Comparison of ENCODE assay signal across 9 mouse cellular contexts in the genomic region with DNA sequence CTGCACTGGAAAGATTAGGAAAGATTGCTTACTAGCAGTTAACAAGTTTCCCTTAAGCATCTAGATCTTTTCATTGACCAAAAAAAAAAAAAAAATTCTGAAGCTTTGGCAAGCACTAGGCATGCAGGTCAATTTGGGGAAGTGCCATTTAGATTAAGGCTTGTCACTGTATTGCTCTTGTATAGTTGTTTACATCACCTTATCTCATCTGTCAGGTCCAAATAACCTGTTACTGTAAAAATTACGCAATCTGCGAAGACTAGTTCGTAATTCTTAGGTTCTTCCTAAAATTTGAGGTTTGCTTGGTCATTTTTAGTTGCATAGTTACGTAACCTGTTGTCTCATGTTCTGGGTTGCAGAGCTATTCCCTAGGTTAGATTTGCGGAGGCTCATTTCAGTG. TPM values are rescaled to one million over a fixed set of nuclear protein-coding genes. Genes with fewer than 3 reads are reported as not detected.
A peak's percentile ranks its signal among the peaks of the same experiment; 100 is the strongest.
DNase-seq lines count a peak whose midpoint lies in the region; ATAC-seq and TF ChIP-seq lines count a peak whose summit lies in the region.
"Had no signal": no experiment of that assay in that cellular context is flagged by ENCODE, and none has a peak within 500 bp of the region (broad histone marks: within the 10 kb centered on the region; RNA-seq: fewer than 3 reads in every experiment).

No protein-coding gene starts in this region.

- H3K4me1 ChIP-seq in heart, embryonic 16.5 days (ENCODE audit: control insufficient read depth, insufficient read depth, low read length), result peaks cover 15% of the 10 kb centered on the region
- peaks cover 36% of the 10 kb centered on the region for H3K4me1 ChIP-seq in bone marrow macrophage, adult 2 months (ENCODE audit: control insufficient read depth, insufficient read depth, low read length)
- H3K4me1 ChIP-seq in hindbrain, embryonic 11.5 days (replicated peaks; ENCODE audit: control insufficient read depth, insufficient read depth, low read length), result 0 out of 2 replicates have a peak, but pooled peaks cover 4% of the 10 kb centered on the region

- no peak overlapping the region for H3K9ac ChIP-seq in heart, embryonic 16.5 days (ENCODE audit: low read length)
- H3K9ac ChIP-seq in hindbrain, embryonic 11.5 days (ENCODE audit: low read depth, low read length), result no peak overlapping the region

- H3K4me3 ChIP-seq in heart, embryonic 16.5 days (ENCODE audit: low read length), result no peak overlapping the region
- H3K4me3 ChIP-seq in bone marrow macrophage, adult 2 months (ENCODE audit: insufficient read depth, low read length), result peak overlapping the region; percentile 26
- H3K4me3 ChIP-seq in hindbrain, embryonic 11.5 days (ENCODE audit: low read depth, low read length), result 0 out of 2 replicates have a peak overlapping the region, but pooled peaks have one; percentile 72
- H3K4me3 ChIP-seq: gastrocnemius, adult 2 months had no signal

- no peak for TF ChIP-seq POLR2A in bone marrow macrophage, adult 2 months (IDR thresholded peaks at IDR 0.05; ENCODE audit: borderline replicate concordance, low read depth, low read length)

- no peak for DNase-seq in heart, postnatal 36 days
- no peak for DNase-seq in hindbrain, embryonic 11.5 days (ENCODE audit: low spot score)
- no peak for DNase-seq in spleen, adult 18-20 months
- no peak for DNase-seq in left cerebral cortex, postnatal 10 days (ENCODE audit: extremely low spot score in 1 of 2, low spot score in 2 of 2)
- DNase-seq in right cerebral cortex, postnatal 10 days (ENCODE audit: low spot score in 2 of 2), result no peak
- DNase-seq: gastrocnemius, adult 2 months had no signal

- no peaks in the 10 kb centered on the region for H3K9me3 ChIP-seq in heart, embryonic 16.5 days (replicated peaks; ENCODE audit: control insufficient read depth, low read length)
- H3K9me3 ChIP-seq in hindbrain, embryonic 11.5 days (ENCODE audit: control insufficient read depth, low read length), result no peaks in the 10 kb centered on the region

- no peak for ATAC-seq in heart, embryonic 16.5 days (replicated peaks; ENCODE audit: extremely low read depth, insufficient read depth, low FRiP score)
- no peak for ATAC-seq in hindbrain, embryonic 11.5 days (ENCODE audit: low FRiP score)
- peak; percentile 19; the same call in 1 of the 2 replicates for ATAC-seq in megakaryocyte-erythroid progenitor cell, adult 5-6 weeks (replicated peaks; ENCODE audit: low FRiP score, low TSS enrichment, poor library complexity, severe bottlenecking)

- TF ChIP-seq CTCF in bone marrow macrophage, adult 2 months (IDR thresholded peaks at IDR 0.05; ENCODE audit: low read depth, low read length), result no peak

- intact Hi-C loops in heart, postnatal 36 days (cut with DNase I), result loop anchor here (5.0 kb wide), 1 partner anchor 90 kb away; a partner anchor contains a TSS
- intact Hi-C loops in left cerebral cortex, postnatal 10 days (cut with DNase I), result loop anchor here (5.0 kb wide), 1 partner anchor 90 kb away; a partner anchor contains a TSS

- peaks cover 8% of the 10 kb centered on the region for H3K36me3 ChIP-seq in heart, embryonic 16.5 days (ENCODE audit: control insufficient read depth, insufficient read depth)
- H3K36me3 ChIP-seq in hindbrain, embryonic 11.5 days (ENCODE audit: control insufficient read depth, insufficient read depth, low read length), result peaks cover under 1% of the 10 kb centered on the region; the same call in 1 of the 2 replicates

- no peak overlapping the region for H3K27ac ChIP-seq in heart, embryonic 16.5 days (ENCODE audit: low read length)
- peak overlapping the region; percentile 37 for H3K27ac ChIP-seq in bone marrow macrophage, adult 2 months (ENCODE audit: insufficient read depth, low read depth, low read length)
- H3K27ac ChIP-seq in hindbrain, embryonic 11.5 days (ENCODE audit: low read depth, low read length), result no peak overlapping the region
- H3K27ac ChIP-seq: gastrocnemius, adult 2 months had no signal

- WGBS in heart, embryonic 16.5 days, result 86% methylated on average over 5 of the region's 5 CpGs
- 95% methylated on average over 5 of the region's 5 CpGs for WGBS in hindbrain, embryonic 11.5 days

- no peaks in the 10 kb centered on the region for H3K27me3 ChIP-seq in heart, embryonic 16.5 days (ENCODE audit: control insufficient read depth, insufficient read depth, low read length)
- H3K27me3 ChIP-seq in hindbrain, embryonic 11.5 days (ENCODE audit: control insufficient read depth, insufficient read depth, low read length), result no peaks in the 10 kb centered on the region

- peak overlapping the region; percentile 70; the same call in 1 of the 2 replicates for H3K4me2 ChIP-seq in heart, embryonic 16.5 days (ENCODE audit: low read depth, low read length)
- peak overlapping the region; percentile 3; the same call in 1 of the 2 replicates for H3K4me2 ChIP-seq in hindbrain, embryonic 11.5 days (replicated peaks; ENCODE audit: low read depth, low read length)

RNA-seq across cellular contexts. Expression of a gene that starts 2.1 kb away (rescaled TPM):
- polyA plus RNA-seq in heart, embryonic 16.5 days (2015; fragmentation: Nextera tagmentation; extraction: Ambion mirVana), result 30.5 and 44.5 TPM in 2 replicates
- total RNA-seq in heart, postnatal 36 days (2021), result 1 to 10 TPM; 2.8 to 3.3 TPM
- 100 and 105 TPM in 2 replicates for polyA plus RNA-seq in bone marrow macrophage, adult 2 months (2012; ENCODE audit: insufficient read depth, insufficient read length, missing spikeins)
- 107 and 121 TPM in 2 replicates for polyA plus RNA-seq in hindbrain, embryonic 11.5 days (2014; fragmentation: Nextera tagmentation; extraction: Ambion mirVana)
- total RNA-seq in megakaryocyte-erythroid progenitor cell, adult 5-6 weeks (2014; fragmentation: Nextera tagmentation), result 65.7 and 85.7 TPM in 2 replicates
- 36.8 and 43.3 TPM in 2 replicates for total RNA-seq in megakaryocyte-erythroid progenitor cell, adult 5-6 weeks (2017)
- 10 to 100 TPM; 19.5 to 20.3 TPM for total RNA-seq in left cerebral cortex, postnatal 10 days (2021)

RNA-seq across cellular contexts. Expression of a gene that starts 46.2 kb away (rescaled TPM):
- 15.4 and 17.5 TPM in 2 replicates for polyA plus RNA-seq in heart, embryonic 16.5 days (2015; fragmentation: Nextera tagmentation; extraction: Ambion mirVana)
- total RNA-seq in heart, postnatal 36 days (2021), result 10 to 100 TPM; 24.0 to 26.8 TPM
- polyA plus RNA-seq in bone marrow macrophage, adult 2 months (2012; ENCODE audit: insufficient read depth, insufficient read length, missing spikeins), result 24.1 and 24.8 TPM in 2 replicates
- polyA plus RNA-seq in hindbrain, embryonic 11.5 days (2014; fragmentation: Nextera tagmentation; extraction: Ambion mirVana), result 17.0 and 20.1 TPM in 2 replicates
- total RNA-seq in megakaryocyte-erythroid progenitor cell, adult 5-6 weeks (2014; fragmentation: Nextera tagmentation), result 31.0 and 39.9 TPM in 2 replicates
- total RNA-seq in megakaryocyte-erythroid progenitor cell, adult 5-6 weeks (2017), result 13.3 and 19.1 TPM in 2 replicates
- total RNA-seq in left cerebral cortex, postnatal 10 days (2021), result 10 to 100 TPM; 32.3 to 35.2 TPM

Comparison
In these comparisons a context has a peak if more than half of its experiments do, and no peak if none do; other contexts are left out.
1. RNA of a gene that starts 2.1 kb away (total RNA-seq): 36.8 to 85.7 TPM in megakaryocyte-erythroid progenitor cell, adult 5-6 weeks and 19.5 to 20.3 TPM in left cerebral cortex, postnatal 10 days; 2.8 to 3.3 TPM in heart, postnatal 36 days; every median in the first group is over 4 times any median in the second.